Mouse (Mus musculus) embryonic fibroblast, embryonic 13.5 days (primary cell): ENCODE results near the gene Clp1.

Source experiments
- CTCF ChIP-seq: IDR thresholded peaks from 2 replicates; pipeline ENCODE4 v1.5.1; 2011; ENCODE audit warnings: mild to moderate bottlenecking, control low read depth, low read length, moderate library complexity, borderline replicate concordance; ENCODE audit not compliant: insufficient read depth
- POLR2A ChIP-seq: IDR thresholded peaks from 2 replicates; pipeline ENCODE4 v1.6.1; 2011; ENCODE audit warnings: low read depth, mild to moderate bottlenecking, control low read depth, low read length, moderate library complexity

GRCm38 (mm10) chr2:84688080-84688844 lies 38.9 kb downstream of the Clp1 start:
- TF ChIP-seq CTCF (no peak), POLR2A (no peak)
